Mouse (Mus musculus) thymus, adult 2 months (tissue): ENCODE data around the gene Abcd1. TPM values are rescaled to one million over a fixed set of nuclear protein-coding genes. Genes with fewer than 3 reads are reported as not detected.

Source experiments
- DNase-seq: peaks from one replicate; pipeline ENCODE4 v3.0.0; 2021
- H3K27ac ChIP-seq: fragments of 200-500 bp; 2 replicates; pipeline ENCODE4 v1.5.1; 2012; ENCODE audit warnings: low read length, control low read depth; ENCODE audit not compliant: control insufficient read depth, insufficient read depth
- H3K27me3 ChIP-seq: fragments of 200-500 bp; 2 replicates; pipeline ENCODE4 v1.6.1; 2012; ENCODE audit warnings: mild to moderate bottlenecking, low read length, moderate library complexity, mixed read lengths; ENCODE audit not compliant: control insufficient read depth, insufficient read depth
- H3K36me3 ChIP-seq: fragments of 200-500 bp; 2 replicates; pipeline ENCODE4 v1.6.1; 2012; ENCODE audit warnings: mild to moderate bottlenecking, low read length, moderate library complexity; ENCODE audit not compliant: control insufficient read depth, insufficient read depth
- H3K4me1 ChIP-seq: fragments of 200-500 bp; replicated peaks from 2 replicates; pipeline ENCODE4 v1.6.1; 2012; ENCODE audit warnings: low read length; ENCODE audit not compliant: control insufficient read depth, insufficient read depth
- H3K4me3 ChIP-seq: fragments of 200-500 bp; 2 replicates; pipeline ENCODE4 v1.5.1; 2012; ENCODE audit warnings: mild to moderate bottlenecking, low read length, control low read depth, moderate library complexity; ENCODE audit not compliant: control insufficient read depth, insufficient read depth
- CTCF ChIP-seq: fragments of 200-500 bp; IDR thresholded peaks from 2 replicates; pipeline ENCODE4 v1.5.1; 2012; ENCODE audit warnings: mild to moderate bottlenecking, control low read depth, low read length, moderate library complexity, borderline replicate concordance; ENCODE audit not compliant: control insufficient read depth, poor library complexity, insufficient read depth; ENCODE audit errors: extremely low read depth
- POLR2A ChIP-seq: fragments of 200-500 bp; IDR thresholded peaks from 2 replicates; pipeline ENCODE4 v1.6.1; 2012; ENCODE audit warnings: mild to moderate bottlenecking, low read length, control low read depth, moderate library complexity; ENCODE audit not compliant: control insufficient read depth, poor library complexity, insufficient read depth; ENCODE audit errors: extremely low read depth
- WGBS: fragments of 180-500 bp; shearing (Covaris S2); methylation state at CpG from one replicate; pipeline ENCODE4 v1.1.7; 2018; 5-methylcytosine and 5-hydroxymethylcytosine counted together
- polyA plus RNA-seq: library from polyadenylated mRNA; depleted of rRNA; stranded (reverse); fragments of >200 nt; gene quantifications from 2 replicates; pipeline ENCODE4 v1.2.3, GENCODE M21; 2012

Gene Abcd1
- polyA plus RNA-seq, 1 experiment = 73.8 TPM

GRCm38 (mm10) chrX:73676668-73677067 is 39.7 kb upstream of the Abcd1 start:
- WGBS = 100% methylated on average over 4 of the region's 4 CpGs
- H3K27ac ChIP-seq = no peak overlapping the region
- TF ChIP-seq POLR2A (no peak), CTCF (no peak)
- no peaks in the 10 kb centered on the region; the same call in 1 of the 2 replicates for H3K27me3 ChIP-seq
- H3K36me3 ChIP-seq = no peaks in the 10 kb centered on the region
- DNase-seq = no peak
- no peak overlapping the region for H3K4me3 ChIP-seq
- peaks cover 10% of the 10 kb centered on the region; the same call in 1 of the 2 replicates for H3K4me1 ChIP-seq

GRCm38 (mm10) chrX:73684156-73684555 is 32.2 kb upstream of the Abcd1 start:
- no peaks in the 10 kb centered on the region for H3K27me3 ChIP-seq
- peaks cover 35% of the 10 kb centered on the region for H3K36me3 ChIP-seq
- no peak for DNase-seq
- H3K4me1 ChIP-seq = no peaks in the 10 kb centered on the region
- 96% methylated on average over 2 of the region's 2 CpGs for WGBS
- H3K4me3 ChIP-seq = no peak overlapping the region
- no peak for TF ChIP-seq CTCF
- TF ChIP-seq POLR2A = no peak
- no peak overlapping the region for H3K27ac ChIP-seq

GRCm38 (mm10) chrX:73684978-73685377 is 31.4 kb upstream of the Abcd1 start:
- no peak for DNase-seq
- Histone ChIP-seq H3K4me3 (no peak overlapping the region), H3K27me3 (no peaks in the 10 kb centered on the region), H3K36me3 (peaks cover 38% of the 10 kb centered on the region), H3K27ac (no peak overlapping the region), H3K4me1 (no peaks in the 10 kb centered on the region)
- TF ChIP-seq CTCF = no peak
- no peak for TF ChIP-seq POLR2A

GRCm38 (mm10) chrX:73685629-73686028 is 30.8 kb upstream of the Abcd1 start:
- no peak for TF ChIP-seq POLR2A
- no peak for TF ChIP-seq CTCF
- Histone ChIP-seq H3K36me3 (peaks cover 38% of the 10 kb centered on the region), H3K4me1 (no peaks in the 10 kb centered on the region), H3K27ac (no peak overlapping the region), H3K27me3 (no peaks in the 10 kb centered on the region), H3K4me3 (no peak overlapping the region)
- no peak for DNase-seq
- 94% methylated on average over 3 of the region's 3 CpGs for WGBS

- Histone ChIP-seq H3K4me3 (no peak overlapping the region), H3K27ac (no peak overlapping the region), H3K36me3 (peaks cover 34% of the 10 kb centered on the region), H3K27me3 (no peaks in the 10 kb centered on the region), H3K4me1 (no peaks in the 10 kb centered on the region)
- DNase-seq = peak; percentile 46
- no peak for TF ChIP-seq CTCF
- TF ChIP-seq POLR2A = no peak
- WGBS = 63% methylated on average over 5 of the region's 5 CpGs
These were observed 25.3 kb upstream of the Abcd1 start for GRCm38 (mm10) chrX:73690917-73691629.

- H3K4me3 ChIP-seq = no peak overlapping the region
- WGBS = 71% methylated on average over 1 of the region's 1 CpGs
- H3K36me3 ChIP-seq = peaks cover 7% of the 10 kb centered on the region; the same call in 1 of the 2 replicates
- DNase-seq = peak; percentile 6
- H3K27me3 ChIP-seq = no peaks in the 10 kb centered on the region
- H3K4me1 ChIP-seq = no peaks in the 10 kb centered on the region
- H3K27ac ChIP-seq = no peak overlapping the region
- no peak for TF ChIP-seq CTCF
These were observed 15.9 kb upstream of the Abcd1 start for GRCm38 (mm10) chrX:73700472-73700871.
